Mouse (Mus musculus) kidney, adult 18-20 months (tissue): Measurements from ENCODE around the gene Fastk.
"Not testable (repeated sequence)": the region's sequence is repeated elsewhere in the genome, so short reads cannot be mapped to it uniquely, and the experiment has no call there.

Source experiments
- DNase-seq: peaks from one replicate; pipeline ENCODE4 v3.0.0; 2021

Gene Fastk

GRCm38 (mm10) chr5:24420381-24420780 lies 24.7 kb downstream of the Fastk start:
- no peak for DNase-seq

DNA sequence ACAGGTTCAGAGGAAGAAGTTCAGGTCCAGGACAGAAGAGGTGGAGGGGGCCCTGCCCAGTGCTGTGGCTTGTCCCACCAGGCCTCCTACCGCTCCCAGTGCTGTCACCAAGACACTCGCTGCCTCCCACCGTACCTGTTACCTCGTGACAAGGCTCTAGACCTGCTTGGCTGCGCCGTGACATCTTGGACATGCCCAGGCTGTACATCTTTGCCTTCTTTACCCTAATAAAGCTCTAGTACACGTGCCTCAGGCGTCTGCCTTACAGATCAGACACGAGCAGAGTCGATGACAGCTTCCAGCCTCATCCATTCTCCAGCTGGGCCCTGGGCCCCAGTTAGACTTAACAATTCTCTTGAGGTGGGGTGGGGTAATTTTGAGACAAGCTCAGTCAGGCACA lies 27.5 kb downstream of the Fastk start:
- DNase-seq, result no peak

- peak; percentile 74 for DNase-seq
These were observed 28.8 kb downstream of the Fastk start for GRCm38 (mm10) chr5:24416222-24416736.

- DNase-seq, result no peak
These were observed 31.1 kb downstream of the Fastk start for GRCm38 (mm10) chr5:24413938-24414337.

- no peak for DNase-seq
These were observed 31.9 kb downstream of the Fastk start, which contains the start of gene Asic3 for GRCm38 (mm10) chr5:24413042-24413693. TSS of gene Asic3 (plus strand) at chr5:24413392.

DNA sequence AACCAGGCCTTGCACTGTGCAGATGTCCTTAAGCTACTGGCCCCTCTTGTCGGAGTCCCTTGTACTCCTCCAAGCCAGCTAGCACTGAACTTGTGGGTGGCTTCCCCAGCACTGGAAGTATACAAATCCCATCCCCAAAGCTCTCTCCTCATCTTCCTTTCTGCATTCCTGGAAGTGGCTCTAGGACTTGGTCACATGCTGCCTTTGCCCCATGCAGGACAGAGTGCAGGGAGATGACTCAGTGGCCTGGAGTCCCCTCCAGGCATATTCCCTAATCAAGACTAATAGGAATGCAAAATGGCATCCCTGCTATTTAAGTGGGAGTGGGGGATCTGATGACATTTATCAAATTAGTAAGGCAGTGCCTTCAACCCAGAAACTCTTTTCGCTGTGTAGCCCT lies 33.0 kb downstream of the Fastk start:
- DNase-seq, result no peak

- DNase-seq, result no peak
These were observed 35.6 kb downstream of the Fastk start for GRCm38 (mm10) chr5:24409466-24409865.

GRCm38 (mm10) chr5:24408651-24409050 lies 36.4 kb downstream of the Fastk start:
- peak; percentile 32 for DNase-seq

DNA sequence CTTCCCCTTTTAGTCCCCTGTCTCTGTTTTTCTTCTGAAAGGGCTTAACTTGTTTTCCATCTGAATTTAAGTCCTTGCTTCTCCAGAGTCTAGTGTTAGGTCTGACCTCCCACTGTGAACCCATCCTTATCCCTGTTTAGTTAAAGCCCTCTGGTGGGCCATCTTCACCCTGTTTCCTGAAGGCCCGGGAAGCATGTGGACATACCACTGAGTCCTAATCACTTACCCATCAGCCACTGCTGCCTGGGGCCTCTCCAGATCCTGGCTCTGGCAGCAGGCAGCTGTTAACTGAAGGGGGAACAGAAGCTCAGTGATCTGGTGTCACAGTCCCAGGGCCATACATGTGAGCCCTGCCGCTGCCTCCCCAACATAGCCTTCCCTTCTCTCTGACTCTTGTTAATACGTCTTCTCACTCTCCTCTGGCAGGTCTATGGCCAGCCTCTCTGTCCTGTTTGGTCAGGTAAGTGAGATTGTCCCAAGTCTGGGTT lies 39.7 kb downstream of the Fastk start:
- DNase-seq, result no peak

GRCm38 (mm10) chr5:24404594-24405360 lies 40.3 kb downstream of the Fastk start:
- DNase-seq, result no peak

- no peak for DNase-seq
These were observed 43.1 kb downstream of the Fastk start for GRCm38 (mm10) chr5:24401969-24402368.

DNA sequence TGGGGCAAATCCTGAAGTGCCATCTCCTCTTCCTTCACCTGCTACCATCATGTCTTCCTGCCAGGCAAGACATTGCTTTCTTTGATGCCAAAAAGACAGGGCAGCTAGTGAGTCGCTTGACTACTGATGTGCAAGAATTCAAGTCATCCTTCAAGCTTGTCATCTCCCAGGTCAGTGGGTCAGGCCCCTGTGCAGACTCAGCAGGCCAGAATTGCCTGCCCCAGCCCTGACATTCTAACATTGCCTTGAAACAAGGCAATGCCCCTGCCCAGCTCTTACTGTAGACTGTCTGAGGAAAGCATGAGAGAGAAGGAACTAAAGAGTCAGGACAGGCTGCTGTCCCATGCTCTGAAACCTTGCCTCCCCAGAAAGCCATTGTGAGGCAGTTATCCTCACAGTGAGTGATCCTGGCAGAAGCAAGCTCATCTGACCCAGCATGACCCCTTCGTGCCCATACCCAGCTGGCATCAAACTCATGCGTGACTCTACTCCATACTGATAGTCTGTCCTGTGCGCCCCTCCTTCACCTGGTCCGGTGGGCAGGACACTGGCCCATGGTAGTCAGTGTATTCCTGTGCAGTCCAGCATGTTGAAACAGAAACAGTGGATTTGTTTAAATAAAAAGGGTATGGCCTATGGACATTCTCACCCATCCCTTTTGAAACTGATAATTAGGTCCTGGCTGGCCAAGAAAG lies 44.0 kb downstream of the Fastk start:
- no peak for DNase-seq

- DNase-seq, result no peak
These were observed 44.7 kb downstream of the Fastk start for GRCm38 (mm10) chr5:24400362-24400761.

DNA sequence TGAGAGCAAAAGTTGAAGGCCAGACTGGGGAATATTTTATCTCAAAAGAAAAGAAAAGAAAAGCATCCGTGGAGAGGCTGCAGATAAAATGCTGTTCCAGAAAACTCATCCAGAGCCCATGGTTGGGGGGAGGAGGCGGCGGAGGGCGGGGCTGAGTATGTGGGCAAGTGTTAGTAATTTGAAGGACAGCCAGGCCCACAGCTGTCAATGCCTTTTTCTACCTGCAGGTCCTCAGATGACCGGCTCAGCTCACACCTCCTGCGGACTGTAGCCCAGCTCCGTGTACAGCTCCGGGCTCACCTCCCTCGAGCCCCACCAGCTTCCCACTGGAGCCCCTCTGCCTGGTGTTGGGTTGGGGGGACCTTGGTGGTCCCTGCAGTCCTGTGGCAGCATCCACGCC lies 45.4 kb downstream of the Fastk start:
- no peak for DNase-seq

- DNase-seq, result not testable (repeated sequence)
These were observed 48.8 kb downstream of the Fastk start for GRCm38 (mm10) chr5:24396254-24396653.

DNA sequence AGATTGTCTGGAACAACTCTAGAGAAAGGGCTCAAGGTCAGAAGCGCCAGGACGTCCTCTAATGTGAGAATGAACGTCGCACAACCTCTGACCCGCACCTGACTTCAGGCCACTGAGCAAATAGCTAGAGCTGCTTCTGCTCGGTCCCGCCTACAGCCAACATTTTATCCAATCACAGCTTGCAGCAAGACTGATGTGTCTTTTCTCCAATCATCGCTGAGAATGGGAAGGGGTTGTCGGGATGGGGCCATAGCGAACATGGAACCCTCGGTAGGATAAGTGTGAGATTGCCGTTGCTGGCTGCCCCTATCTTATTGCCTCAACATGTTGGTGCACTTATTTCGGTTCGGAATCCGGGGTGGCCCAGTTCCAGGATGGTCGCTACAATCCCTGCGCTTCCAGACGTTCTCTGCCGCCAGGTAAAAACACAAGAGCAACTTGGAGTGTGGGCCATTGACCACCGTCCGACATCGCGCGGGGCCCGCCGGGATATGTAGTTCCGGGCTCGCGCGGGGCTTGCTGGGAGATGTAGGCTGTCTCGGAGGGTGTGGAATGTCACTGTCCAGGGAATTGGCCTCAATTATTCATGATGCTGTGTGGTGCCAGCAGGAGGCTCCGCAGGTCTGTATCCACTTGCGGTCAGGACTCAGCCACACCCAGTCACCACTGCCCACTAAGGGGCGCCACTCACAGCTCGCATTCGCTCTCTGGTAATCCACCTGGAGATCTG lies 50.8 kb downstream of the Fastk start:
- peak; percentile 99 for DNase-seq

- DNase-seq, result peak; percentile 76
These were observed 51.6 kb downstream of the Fastk start, which contains the start of gene Abcb8 for GRCm38 (mm10) chr5:24393392-24393997. TSS of gene Abcb8 (plus strand) at chr5:24393663.

DNA sequence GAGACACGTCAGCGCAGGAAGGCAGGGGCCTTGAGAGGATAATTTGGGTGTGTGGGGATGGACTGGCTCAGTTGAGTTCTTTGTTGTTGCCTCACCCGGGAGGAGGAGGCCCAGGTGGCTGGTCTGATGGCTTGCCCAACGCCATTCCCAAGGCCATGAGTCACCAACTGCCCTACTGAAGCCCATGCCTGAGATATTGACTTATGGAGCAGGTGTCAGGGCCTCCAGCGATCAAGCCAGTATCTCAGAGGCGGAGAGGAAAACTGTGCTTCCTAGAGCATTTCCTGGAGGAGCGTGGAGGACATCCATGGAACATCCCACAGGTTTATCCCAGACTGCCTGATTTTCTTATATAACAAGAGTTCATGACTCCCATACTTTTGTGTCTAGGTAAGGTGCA lies 52.4 kb downstream of the Fastk start:
- no peak for DNase-seq

- no peak for DNase-seq
These were observed 53.2 kb downstream of the Fastk start, which contains the start of gene Atg9b for GRCm38 (mm10) chr5:24391864-24392263. TSS of gene Atg9b (minus strand) at chr5:24392143.

- DNase-seq, result no peak
These were observed 55.4 kb downstream of the Fastk start for GRCm38 (mm10) chr5:24389658-24390020.

GRCm38 (mm10) chr5:24389011-24389657 lies 56.0 kb downstream of the Fastk start:
- DNase-seq, result no peak
